17 mouse cellular contexts compared by ENCODE assay signal in genomic region chr11:33112407-33112806, GRCm38 (mm10). TPM values are rescaled to one million over a fixed set of nuclear protein-coding genes. Genes with fewer than 3 reads are reported as not detected.
DNase-seq lines count a peak whose midpoint lies in the region; ATAC-seq and TF ChIP-seq lines count a peak whose summit lies in the region.
"Had no signal": no experiment of that assay in that cellular context is flagged by ENCODE, and none has a peak within 500 bp of the region (broad histone marks: within the 10 kb centered on the region; RNA-seq: fewer than 3 reads in every experiment).

No protein-coding gene starts in this region.

- no peak overlapping the region for H3K27ac ChIP-seq in forebrain, embryonic 14.5 days (ENCODE audit: low read depth, low read length)
- H3K27ac ChIP-seq in forebrain, embryonic 10.5 days = no peak overlapping the region
- H3K27ac ChIP-seq in lung, embryonic 14.5 days (ENCODE audit: low read depth) = no peak overlapping the region
- H3K27ac ChIP-seq: heart, embryonic 10.5 days; liver, embryonic 14.5 days; stomach, embryonic 15.5 days had no signal

- 18% methylated on average over 1 of the region's 1 CpGs for WGBS in forebrain, embryonic 14.5 days
- WGBS in forebrain, embryonic 10.5 days = 29% methylated on average over 1 of the region's 1 CpGs
- 15% methylated on average over 1 of the region's 1 CpGs for WGBS in lung, embryonic 14.5 days

- no peak overlapping the region for H3K9ac ChIP-seq in forebrain, embryonic 14.5 days (ENCODE audit: low read length)
- no peak overlapping the region for H3K9ac ChIP-seq in lung, embryonic 14.5 days
- H3K9ac ChIP-seq: liver, embryonic 14.5 days; stomach, embryonic 15.5 days had no signal

- H3K4me1 ChIP-seq in forebrain, embryonic 14.5 days (ENCODE audit: control insufficient read depth, insufficient read depth, low read length) = no peaks in the 10 kb centered on the region
- H3K4me1 ChIP-seq in forebrain, embryonic 10.5 days = peaks cover 15% of the 10 kb centered on the region
- H3K4me1 ChIP-seq in lung, embryonic 14.5 days (ENCODE audit: insufficient read depth) = no peaks in the 10 kb centered on the region
- H3K4me1 ChIP-seq: heart, embryonic 10.5 days; stomach, embryonic 15.5 days had no signal

- H3K27me3 ChIP-seq in forebrain, embryonic 14.5 days (replicated peaks; ENCODE audit: control insufficient read depth, insufficient read depth, low read length) = no peaks in the 10 kb centered on the region
- peaks cover 3% of the 10 kb centered on the region; the same call in 1 of the 2 replicates for H3K27me3 ChIP-seq in forebrain, embryonic 10.5 days (ENCODE audit: poor library complexity, severe bottlenecking)
- no peaks in the 10 kb centered on the region for H3K27me3 ChIP-seq in lung, embryonic 14.5 days (ENCODE audit: insufficient read depth, low read length)
- H3K27me3 ChIP-seq: stomach, embryonic 15.5 days had no signal

- peak; percentile 32 for DNase-seq in forebrain, embryonic 14.5 days (ENCODE audit: low spot score)
- DNase-seq in forebrain, embryonic 10.5 days (ENCODE audit: extremely low spot score, low spot score) = no peak
- DNase-seq in lung, embryonic 14.5 days = no peak
- DNase-seq in lung, adult 18-20 months = no peak
- DNase-seq in cerebellum, postnatal 25 days = peak; percentile 52 to 69
- no peak for DNase-seq in layer of hippocampus, adult 11-12 months (ENCODE audit: low spot score)
- DNase-seq in adrenal gland, adult 2 months = no peak
- no peak for DNase-seq in frontal cortex, postnatal 25 days (ENCODE audit: low spot score in 2 of 2)
- DNase-seq: adrenal gland, postnatal 36 days; heart, postnatal 14 days; lung, postnatal 14 days; right cerebral cortex, adult 18-20 months had no signal

- peak; percentile 19; the same call in 1 of the 2 replicates for TF ChIP-seq CTCF in lung, embryonic 14.5 days (IDR thresholded peaks at IDR 0.05; ENCODE audit: low read depth)

- 0 out of 2 replicates have a peak, but pooled peaks have one; percentile 37 for ATAC-seq in forebrain, embryonic 14.5 days
- ATAC-seq in lung, embryonic 14.5 days (ENCODE audit: insufficient read depth) = no peak

- no peak overlapping the region for H3K4me2 ChIP-seq in forebrain, embryonic 14.5 days (ENCODE audit: low read length)
- no peak overlapping the region for H3K4me2 ChIP-seq in lung, embryonic 14.5 days
- H3K4me2 ChIP-seq: stomach, embryonic 15.5 days had no signal

- no peaks in the 10 kb centered on the region for H3K36me3 ChIP-seq in forebrain, embryonic 14.5 days (ENCODE audit: control insufficient read depth, insufficient read depth, low read length)
- H3K36me3 ChIP-seq in forebrain, embryonic 10.5 days (replicated peaks) = no peaks in the 10 kb centered on the region
- no peaks in the 10 kb centered on the region for H3K36me3 ChIP-seq in lung, embryonic 14.5 days (ENCODE audit: insufficient read depth)
- H3K36me3 ChIP-seq: heart, embryonic 10.5 days; stomach, embryonic 15.5 days had no signal

- no peak overlapping the region for H3K4me3 ChIP-seq in forebrain, embryonic 14.5 days (ENCODE audit: low read depth, low read length)
- H3K4me3 ChIP-seq in forebrain, embryonic 10.5 days = no peak overlapping the region
- H3K4me3 ChIP-seq in lung, embryonic 14.5 days (ENCODE audit: low read depth, low read length) = no peak overlapping the region
- H3K4me3 ChIP-seq: heart, embryonic 10.5 days; myocyte; stomach, embryonic 15.5 days had no signal

- H3K9me3 ChIP-seq in forebrain, embryonic 14.5 days (replicated peaks; ENCODE audit: control insufficient read depth, low read length) = no peaks in the 10 kb centered on the region
- no peaks in the 10 kb centered on the region for H3K9me3 ChIP-seq in forebrain, embryonic 10.5 days
- H3K9me3 ChIP-seq in lung, embryonic 14.5 days (ENCODE audit: low read depth, low read length) = no peaks in the 10 kb centered on the region
- H3K9me3 ChIP-seq: heart, embryonic 10.5 days; stomach, embryonic 15.5 days had no signal

RNA-seq across cellular contexts. Expression of gene Fgf18, which starts 34.8 kb away (rescaled TPM):
- polyA plus RNA-seq in forebrain, embryonic 14.5 days (2014; fragmentation: Nextera tagmentation; extraction: Ambion mirVana) = 3.9 and 4.8 TPM in 2 replicates
- 3.6 and 3.8 TPM in 2 replicates for polyA plus RNA-seq in forebrain, embryonic 10.5 days (2016; fragmentation: Nextera tagmentation; extraction: Ambion mirVana)
- polyA plus RNA-seq in lung, embryonic 14.5 days (2014; fragmentation: Nextera tagmentation; extraction: Ambion mirVana) = 10.8 and 10.9 TPM in 2 replicates
- 1 to 10 TPM; 2.4 to 2.5 TPM for total RNA-seq in adrenal gland, adult 2 months (2021)
- 0.36 and 0.87 TPM in 2 replicates for polyA plus RNA-seq in adrenal gland, adult 2 months (2012; rRNA removed)
- total RNA-seq: CH12.LX had no signal

RNA-seq across cellular contexts. Expression of gene Npm1, which starts 50.6 kb away (rescaled TPM):
- polyA plus RNA-seq in forebrain, embryonic 14.5 days (2014; fragmentation: Nextera tagmentation; extraction: Ambion mirVana) = 506 and 646 TPM in 2 replicates
- 1,478 and 1,686 TPM in 2 replicates for polyA plus RNA-seq in forebrain, embryonic 10.5 days (2016; fragmentation: Nextera tagmentation; extraction: Ambion mirVana)
- polyA plus RNA-seq in lung, embryonic 14.5 days (2014; fragmentation: Nextera tagmentation; extraction: Ambion mirVana) = 1,275 and 1,313 TPM in 2 replicates
- 100 to 1,000 TPM; 276 to 325 TPM for total RNA-seq in adrenal gland, adult 2 months (2021)
- polyA plus RNA-seq in adrenal gland, adult 2 months (2012; rRNA removed) = 6.8 and 9.0 TPM in 2 replicates

Comparison
In these comparisons a context has a peak if more than half of its experiments do, and no peak if none do; other contexts are left out.
1. DNase-seq: peak in forebrain, embryonic 14.5 days (single experiment) and cerebellum, postnatal 25 days (2 of 2); none in forebrain, embryonic 10.5 days (single experiment), lung, embryonic 14.5 days (single experiment), lung, adult 18-20 months (0 of 2), layer of hippocampus, adult 11-12 months (single experiment), adrenal gland, adult 2 months (single experiment) and frontal cortex, postnatal 25 days (0 of 2).
2. RNA of gene Npm1, which starts 50.6 kb away (polyA plus RNA-seq): 1,478 to 1,686 TPM in forebrain, embryonic 10.5 days, 1,275 to 1,313 TPM in lung, embryonic 14.5 days and 506 to 646 TPM in forebrain, embryonic 14.5 days; 6.8 to 9.0 TPM in adrenal gland, adult 2 months; every median in the first group is over 10 times any median in the second.